Mouse (Mus musculus): ENCODE data around the gene Armcx5. TPM values are rescaled to one million over a fixed set of nuclear protein-coding genes. Genes with fewer than 3 reads are reported as not detected.
"Not testable (repeated sequence)": the region's sequence is repeated elsewhere in the genome, so short reads cannot be mapped to it uniquely, and the experiment has no call there.

Gene Armcx5
- polyA plus RNA-seq, 1 experiment from 2014 or later: 11.6 TPM

DNA sequence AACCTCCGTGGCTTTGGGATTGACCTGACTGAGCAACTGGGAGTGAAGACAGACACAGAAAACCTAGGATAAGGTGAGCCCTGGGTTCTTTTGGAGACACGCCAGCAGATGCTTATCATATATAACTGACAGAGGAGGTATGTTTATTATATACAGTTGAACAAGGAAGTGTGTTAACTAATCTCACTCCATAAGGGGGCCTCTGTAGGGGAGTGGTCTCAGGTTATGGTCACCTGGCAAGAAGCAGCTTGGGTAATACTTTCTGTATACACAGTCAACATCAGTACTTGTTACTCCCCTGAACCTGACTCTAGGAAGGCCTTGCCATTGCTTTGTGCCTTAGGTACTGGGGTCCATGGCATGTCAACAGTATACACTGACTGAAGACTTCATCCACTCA lies 26.0 kb downstream of the Armcx5 start:
- H3K27ac ChIP-seq: no peak overlapping the region
- ATAC-seq (ENCODE audit: low FRiP score): no peak
- no peaks in the 10 kb centered on the region for H3K4me1 ChIP-seq
- no peak overlapping the region for H3K4me3 ChIP-seq
- H3K36me3 ChIP-seq: 0 out of 2 replicates have a peak, but pooled peaks cover 3% of the 10 kb centered on the region
- H3K9me3 ChIP-seq (replicated peaks): no peaks in the 10 kb centered on the region
- no peaks in the 10 kb centered on the region for H3K27me3 ChIP-seq
- 89% methylated on average over 2 of the region's 2 CpGs for WGBS
- H3K9ac ChIP-seq: no peak overlapping the region
- no peak overlapping the region for H3K4me2 ChIP-seq (replicated peaks)

DNA sequence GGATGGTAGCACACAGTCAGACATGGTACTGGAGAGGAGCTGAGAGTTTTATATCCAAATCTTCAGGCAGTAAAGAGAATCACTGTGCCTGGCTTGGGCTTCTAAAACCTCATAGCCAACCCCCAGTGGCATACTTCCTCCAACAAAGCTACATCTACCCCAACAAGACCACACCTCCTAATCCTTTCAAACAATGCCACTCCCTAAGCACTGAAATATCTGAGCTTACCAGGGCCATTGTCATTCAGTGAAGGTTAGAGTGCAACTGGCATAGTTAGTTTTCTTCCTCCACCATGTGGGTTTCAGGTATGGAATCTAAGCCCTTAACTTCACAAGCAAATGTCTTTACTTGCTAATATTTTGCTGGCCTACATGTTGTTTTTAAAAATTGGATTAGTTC lies 49.0 kb downstream of the Armcx5 start:
- ATAC-seq (ENCODE audit: low FRiP score): no peak
- Histone ChIP-seq H3K36me3 (no peaks in the 10 kb centered on the region), H3K9me3 (replicated peaks) (no peaks in the 10 kb centered on the region), H3K27ac (no peak overlapping the region), H3K4me1 (no peaks in the 10 kb centered on the region), H3K27me3 (no peaks in the 10 kb centered on the region), H3K9ac (no peak overlapping the region), H3K4me2 (replicated peaks) (no peak overlapping the region), H3K4me3 (no peak overlapping the region)

DNA sequence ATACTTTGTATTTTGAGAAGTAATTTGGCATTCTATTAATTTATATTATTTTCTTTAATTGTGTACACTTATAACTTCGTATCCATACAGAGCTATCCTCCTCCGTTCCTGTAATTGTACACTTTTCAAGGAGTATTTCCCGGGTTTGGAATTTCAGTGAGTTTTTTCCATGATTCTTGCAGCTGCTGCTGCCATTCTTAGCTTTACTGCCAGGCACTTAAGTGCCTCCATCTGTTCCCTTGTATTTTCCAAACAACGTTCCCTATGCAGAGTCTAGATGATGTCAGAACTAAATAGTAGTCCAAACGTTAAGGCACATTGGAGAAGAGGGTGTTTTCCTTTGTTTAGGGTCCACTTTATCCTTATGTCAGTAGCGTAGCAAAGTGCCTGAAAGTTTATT lies 49.8 kb downstream of the Armcx5 start:
- no peak overlapping the region for H3K9ac ChIP-seq
- no peak for ATAC-seq (ENCODE audit: low FRiP score)
- H3K4me1 ChIP-seq: no peaks in the 10 kb centered on the region
- H3K4me3 ChIP-seq: no peak overlapping the region
- no peak overlapping the region for H3K27ac ChIP-seq
- no peaks in the 10 kb centered on the region for H3K9me3 ChIP-seq (replicated peaks)
- H3K4me2 ChIP-seq (replicated peaks): no peak overlapping the region
- no peaks in the 10 kb centered on the region for H3K36me3 ChIP-seq
- WGBS: 78% methylated on average over 6 of the region's 6 CpGs
- H3K27me3 ChIP-seq: no peaks in the 10 kb centered on the region

DNA sequence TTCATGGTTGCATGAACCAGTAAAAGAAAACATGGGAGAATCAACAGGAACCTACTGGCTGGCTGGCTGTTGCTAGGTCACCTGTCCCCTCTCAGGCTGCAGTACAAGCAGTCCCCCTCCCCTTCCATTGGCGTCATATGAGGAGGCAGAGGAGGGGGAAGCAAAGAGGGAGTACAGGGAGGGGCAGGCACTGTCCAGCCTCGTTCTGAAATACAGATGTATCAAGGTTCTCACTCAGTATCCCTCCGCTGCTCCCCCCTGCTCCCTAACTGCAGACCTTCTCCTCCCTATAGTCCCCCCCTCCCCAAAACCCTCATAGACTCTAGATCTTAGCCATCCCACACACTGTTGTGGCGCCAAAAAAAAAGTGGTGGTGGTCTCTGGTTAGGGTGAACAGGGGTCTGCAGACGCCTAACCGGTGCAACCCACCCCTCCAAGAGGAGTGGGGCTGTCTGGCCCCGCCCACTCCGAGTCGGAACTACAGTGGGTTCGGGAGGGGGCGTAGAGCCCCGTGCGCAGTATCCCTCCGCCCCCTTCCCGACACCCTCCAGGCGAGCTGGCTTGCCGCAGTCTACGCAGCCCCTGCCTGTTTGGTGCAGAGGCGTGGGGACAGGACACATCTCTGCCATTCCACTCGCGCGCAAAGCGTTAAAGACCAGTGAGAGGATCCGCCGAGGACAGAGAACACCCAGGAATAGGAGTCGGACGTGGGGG lies 53.2 kb downstream of the Armcx5 start:
- Histone ChIP-seq H3K27ac (peak overlapping the region; percentile 76; the same call in 1 of the 2 replicates), H3K4me2 (replicated peaks) (peak overlapping the region; percentile 59), H3K9ac (peak overlapping the region; percentile 78), H3K4me3 (peak overlapping the region; percentile 57), H3K36me3 (peaks cover 11% of the 10 kb centered on the region; the same call in 1 of the 2 replicates)
- H3K27me3 ChIP-seq; H3K9me3 ChIP-seq (replicated peaks); H3K4me1 ChIP-seq: not testable (repeated sequence)
- ATAC-seq (ENCODE audit: low FRiP score): peak; percentile 94
- 32% methylated on average over 27 of the region's 27 CpGs for WGBS

DNA sequence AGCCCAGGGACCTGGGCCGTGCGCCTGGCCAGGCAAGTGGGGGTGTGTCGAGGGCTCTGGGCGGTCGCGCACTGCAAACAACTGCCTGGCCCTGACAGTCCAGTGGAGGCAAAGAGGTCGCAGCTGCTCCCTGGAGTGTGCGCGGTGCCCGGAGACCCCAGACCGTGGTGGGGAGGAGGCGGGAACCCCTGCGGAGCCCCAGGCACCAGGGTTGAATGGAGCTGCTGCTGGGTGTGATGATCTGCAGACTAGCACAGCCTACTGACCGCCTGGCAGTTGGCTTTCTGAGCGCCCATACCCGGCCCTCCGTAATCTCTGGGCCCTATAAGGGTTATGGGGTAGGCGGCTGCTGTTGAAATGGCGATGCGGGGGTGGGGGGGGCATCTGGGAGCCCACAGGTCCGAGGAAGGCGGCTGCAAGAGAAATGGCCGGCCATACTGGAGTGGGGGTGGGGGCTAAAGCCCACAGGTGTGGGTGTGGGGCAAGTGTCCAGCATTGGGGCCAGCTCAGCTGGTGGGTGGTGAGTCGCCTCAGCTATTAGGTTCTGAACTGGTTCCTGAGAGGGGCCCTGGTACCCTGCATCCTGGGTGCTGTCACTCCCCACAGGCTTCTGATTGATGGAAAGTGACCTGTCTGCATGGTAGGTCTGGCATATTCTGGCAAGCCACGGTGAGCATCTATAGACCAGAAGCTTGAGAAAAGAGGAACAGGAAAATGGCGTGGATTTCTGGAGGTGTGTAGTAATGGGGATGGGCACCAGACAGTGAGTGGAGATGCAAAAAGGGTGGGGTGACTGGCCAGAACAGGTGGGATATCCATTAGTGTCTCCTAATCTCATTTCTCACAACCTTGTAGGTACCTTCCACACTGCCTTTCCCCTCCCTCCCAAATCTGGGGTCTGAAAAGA lies 54.0 kb downstream of the Armcx5 start:
- 31% methylated on average over 26 of the region's 26 CpGs for WGBS
- Histone ChIP-seq H3K36me3 (peaks cover 11% of the 10 kb centered on the region; the same call in 1 of the 2 replicates), H3K4me3 (peak overlapping the region; percentile 57), H3K9ac (peak overlapping the region; percentile 78), H3K27ac (peak overlapping the region; percentile 76), H3K4me2 (replicated peaks) (peak overlapping the region; percentile 59)
- H3K4me1 ChIP-seq; H3K27me3 ChIP-seq; H3K9me3 ChIP-seq (replicated peaks): not testable (repeated sequence)
- ATAC-seq (ENCODE audit: low FRiP score): peak; percentile 79

MicroRNAs within 50 kb of the gene (microRNA counts, 519-probe panel; counts per million panel counts)
- 470 counts per million, percentile 58 among the panel's probes with 10 or more counts for microRNA mmu-miR-1970

Small RNA genes lying within 50 kb of the gene (microRNA-seq; reads per million reads assigned to microRNA genes)
- gene Mir1970 (not detected), gene Mir7646 (not detected)

Other genes starting within 250 kb of the Armcx5 start
- gene AV320801, start 248.1 kb upstream of the Armcx5 start, polyA plus RNA-seq (2016; fragmentation: Nextera tagmentation; extraction: Ambion mirVana): not detected in 2 replicates
- gene Nxf7, start 144.0 kb upstream of the Armcx5 start, polyA plus RNA-seq (2016; fragmentation: Nextera tagmentation; extraction: Ambion mirVana): not detected in 2 replicates
- not detected in 2 replicates for gene Prame, start 115.0 kb upstream of the Armcx5 start, polyA plus RNA-seq (2016; fragmentation: Nextera tagmentation; extraction: Ambion mirVana)
- gene Tcp11x2, start 48.9 kb upstream of the Armcx5 start, polyA plus RNA-seq (2016; fragmentation: Nextera tagmentation; extraction: Ambion mirVana): not detected in 2 replicates
- not detected in 2 replicates for gene Tmsb15a, start 17.5 kb upstream of the Armcx5 start, polyA plus RNA-seq (2016; fragmentation: Nextera tagmentation; extraction: Ambion mirVana)
- 123 and 132 TPM in 2 replicates for gene Gprasp1, start within 50 bp of the Armcx5 start, polyA plus RNA-seq (2016; fragmentation: Nextera tagmentation; extraction: Ambion mirVana)
- gene Bhlhb9, start 54.9 kb downstream of the Armcx5 start, polyA plus RNA-seq (2016; fragmentation: Nextera tagmentation; extraction: Ambion mirVana): 90.7 and 92.7 TPM in 2 replicates
- 93.9 and 97.4 TPM in 2 replicates for gene Gprasp2, start 96.3 kb downstream of the Armcx5 start, polyA plus RNA-seq (2016; fragmentation: Nextera tagmentation; extraction: Ambion mirVana)

Data from hindbrain, embryonic 12.5 days (tissue).